Mouse (Mus musculus) hindbrain, embryonic 15.5 days (tissue): Measurements from ENCODE around the gene Alyref. TPM values are rescaled to one million over a fixed set of nuclear protein-coding genes. Genes with fewer than 3 reads are reported as not detected.
"Not testable (repeated sequence)": the region's sequence is repeated elsewhere in the genome, so short reads cannot be mapped to it uniquely, and the experiment has no call there.

Experiments used
- ATAC-seq: fragments of 200-750 bp; cut with Nextera tagmentation; 2 replicates; pipeline ENCODE4 v1.8.0; 2017; ENCODE audit warnings: low read depth, moderate number of reproducible peaks, moderate TSS enrichment; ENCODE audit not compliant: low FRiP score
- H3K27ac ChIP-seq: fragments of 300-500 bp; sonication (generic); replicated peaks from 2 replicates; pipeline ENCODE4 v1.5.1; 2015; ENCODE audit warnings: mild to moderate bottlenecking, inconsistent platforms
- H3K27me3 ChIP-seq: fragments of 300-500 bp; sonication (generic); 2 replicates; pipeline ENCODE4 v1.6.1; 2015; ENCODE audit warnings: control low read depth, inconsistent platforms
- H3K36me3 ChIP-seq: fragments of 300-500 bp; sonication (generic); 2 replicates; pipeline ENCODE4 v1.6.1; 2015; ENCODE audit warnings: control low read depth, inconsistent platforms
- H3K4me1 ChIP-seq: fragments of 300-500 bp; sonication (generic); replicated peaks from 2 replicates; pipeline ENCODE4 v1.6.1; 2015; ENCODE audit warnings: control low read depth, inconsistent platforms
- H3K4me2 ChIP-seq: fragments of 300-500 bp; sonication (generic); 2 replicates; pipeline ENCODE4 v1.6.1; 2015; ENCODE audit warnings: moderate library complexity, mild to moderate bottlenecking, inconsistent platforms
- H3K4me3 ChIP-seq: fragments of 300-500 bp; sonication (generic); 2 replicates; pipeline ENCODE4 v1.5.1; 2015; ENCODE audit warnings: mild to moderate bottlenecking, inconsistent platforms
- H3K9ac ChIP-seq: fragments of 300-500 bp; sonication (generic); 2 replicates; pipeline ENCODE4 v1.6.1; 2015; ENCODE audit warnings: inconsistent platforms
- H3K9me3 ChIP-seq: fragments of 300-500 bp; sonication (generic); 2 replicates; pipeline ENCODE4 v1.6.1; 2016; ENCODE audit warnings: control low read depth, inconsistent platforms
- WGBS: fragments of 180-500 bp; shearing (Covaris S2); methylation state at CpG from one replicate; pipeline ENCODE4 v1.1.7; 2015; 5-methylcytosine and 5-hydroxymethylcytosine counted together
- polyA plus RNA-seq: library from polyadenylated mRNA; unstranded; fragments of >200 nt; fragmentation: Nextera tagmentation; extraction: Ambion mirVana; gene quantifications from 2 replicates; pipeline ENCODE4 v1.2.1, GENCODE M21; 2015

Gene Alyref
- polyA plus RNA-seq, 1 experiment from 2014 or later, result 251 TPM

GRCm38 (mm10) chr11:120582982-120583293 lies 15.2 kb downstream of the Alyref start:
- WGBS, result 92% methylated on average over 2 of the region's 2 CpGs
- not testable (repeated sequence) for H3K27ac ChIP-seq, H3K9ac ChIP-seq, H3K27me3 ChIP-seq, H3K4me2 ChIP-seq, H3K9me3 ChIP-seq, ATAC-seq, H3K4me3 ChIP-seq
- Histone ChIP-seq H3K4me1 (peaks cover 34% of the 10 kb centered on the region), H3K36me3 (peaks cover 49% of the 10 kb centered on the region)

GRCm38 (mm10) chr11:120582268-120582981 lies 15.7 kb downstream of the Alyref start:
- Histone ChIP-seq H3K9ac (peak overlapping the region; percentile 97), H3K27ac (peak overlapping the region; percentile 96), H3K4me2 (peak overlapping the region; percentile 84), H3K9me3 (no peaks in the 10 kb centered on the region), H3K36me3 (peaks cover 50% of the 10 kb centered on the region), H3K4me3 (peak overlapping the region; percentile 76), H3K4me1 (peaks cover 34% of the 10 kb centered on the region), H3K27me3 (no peaks in the 10 kb centered on the region)
- WGBS, result 73% methylated on average over 8 of the region's 8 CpGs
- ATAC-seq, result no peak

GRCm38 (mm10) chr11:120581490-120582267 lies 16.5 kb downstream of the Alyref start, which contains the start of gene Arhgdia:
Arhgdia (minus strand) TSS chr11:120581624.
- Histone ChIP-seq H3K4me3 (peak within 1 kb of the TSS; percentile 76), H3K36me3 (peaks cover 44% of the 10 kb centered on the region), H3K4me1 (peaks cover 34% of the 10 kb centered on the region), H3K9me3 (no peaks in the 10 kb centered on the region), H3K27me3 (no peaks in the 10 kb centered on the region), H3K27ac (peak within 1 kb of the TSS; percentile 96), H3K9ac (peak within 1 kb of the TSS; percentile 97), H3K4me2 (peak within 1 kb of the TSS; percentile 84)
- peak; percentile 76 for ATAC-seq
- 2% methylated on average over 61 of the region's 75 CpGs for WGBS

GRCm38 (mm10) chr11:120580871-120581331 lies 17.3 kb downstream of the Alyref start:
- no peaks in the 10 kb centered on the region for H3K9me3 ChIP-seq
- H3K4me1 ChIP-seq, result peaks cover 34% of the 10 kb centered on the region
- H3K9ac ChIP-seq, result peak overlapping the region; percentile 97
- peak overlapping the region; percentile 76 for H3K4me3 ChIP-seq
- under 1% methylated on average over 44 of the region's 44 CpGs for WGBS
- ATAC-seq, result peak; percentile 42
- peak overlapping the region; percentile 96 for H3K27ac ChIP-seq
- H3K4me2 ChIP-seq, result peak overlapping the region; percentile 84
- no peaks in the 10 kb centered on the region for H3K27me3 ChIP-seq
- peaks cover 36% of the 10 kb centered on the region for H3K36me3 ChIP-seq

- no peak for ATAC-seq
- peak overlapping the region; percentile 76 for H3K4me3 ChIP-seq
- H3K9ac ChIP-seq, result peak overlapping the region; percentile 97
- WGBS, result 62% methylated on average over 7 of the region's 7 CpGs
- H3K4me2 ChIP-seq, result peak overlapping the region; percentile 84
- no peaks in the 10 kb centered on the region for H3K27me3 ChIP-seq
- peak overlapping the region; percentile 96 for H3K27ac ChIP-seq
- H3K9me3 ChIP-seq, result no peaks in the 10 kb centered on the region
- H3K4me1 ChIP-seq, result peaks cover 34% of the 10 kb centered on the region
- peaks cover 29% of the 10 kb centered on the region for H3K36me3 ChIP-seq
Measured at GRCm38 (mm10) chr11:120580190-120580589, 18.0 kb downstream of the Alyref start.

- Histone ChIP-seq H3K4me2 (peak overlapping the region; percentile 84), H3K27me3 (no peaks in the 10 kb centered on the region), H3K9ac (peak overlapping the region; percentile 97), H3K36me3 (peaks cover 24% of the 10 kb centered on the region), H3K9me3 (no peaks in the 10 kb centered on the region), H3K4me3 (peak overlapping the region; percentile 76), H3K27ac (0 out of 2 replicates have a peak overlapping the region, but pooled peaks have one; percentile 96), H3K4me1 (peaks cover 37% of the 10 kb centered on the region)
- WGBS, result 68% methylated on average over 15 of the region's 15 CpGs
- ATAC-seq, result no peak
Measured at GRCm38 (mm10) chr11:120579316-120580107, 18.7 kb downstream of the Alyref start.

- no peak overlapping the region for H3K9ac ChIP-seq
- no peak overlapping the region for H3K4me3 ChIP-seq
- H3K36me3 ChIP-seq, result peaks cover 24% of the 10 kb centered on the region
- no peaks in the 10 kb centered on the region for H3K9me3 ChIP-seq
- peaks cover 44% of the 10 kb centered on the region for H3K4me1 ChIP-seq
- 83% methylated on average over 11 of the region's 11 CpGs for WGBS
- H3K4me2 ChIP-seq, result no peak overlapping the region
- no peaks in the 10 kb centered on the region for H3K27me3 ChIP-seq
- no peak for ATAC-seq
- no peak overlapping the region for H3K27ac ChIP-seq
Measured at GRCm38 (mm10) chr11:120578694-120579243, 19.4 kb downstream of the Alyref start.

GRCm38 (mm10) chr11:120578024-120578693 lies 20.0 kb downstream of the Alyref start:
- WGBS, result 91% methylated on average over 10 of the region's 10 CpGs
- Histone ChIP-seq H3K36me3 (peaks cover 24% of the 10 kb centered on the region), H3K4me3 (no peak overlapping the region), H3K9ac (no peak overlapping the region), H3K4me1 (peaks cover 46% of the 10 kb centered on the region), H3K27me3 (no peaks in the 10 kb centered on the region), H3K27ac (no peak overlapping the region), H3K4me2 (no peak overlapping the region), H3K9me3 (no peaks in the 10 kb centered on the region)
- no peak for ATAC-seq

- H3K9me3 ChIP-seq, result no peaks in the 10 kb centered on the region
- H3K36me3 ChIP-seq, result peaks cover 24% of the 10 kb centered on the region
- H3K9ac ChIP-seq, result no peak overlapping the region
- no peak overlapping the region for H3K27ac ChIP-seq
- peaks cover 42% of the 10 kb centered on the region for H3K4me1 ChIP-seq
- no peaks in the 10 kb centered on the region for H3K27me3 ChIP-seq
- no peak overlapping the region for H3K4me2 ChIP-seq
- 84% methylated on average over 7 of the region's 7 CpGs for WGBS
- no peak overlapping the region for H3K4me3 ChIP-seq
- no peak for ATAC-seq
Measured at GRCm38 (mm10) chr11:120577211-120578023, 20.7 kb downstream of the Alyref start.

- Histone ChIP-seq H3K4me3 (no peak overlapping the region), H3K27me3 (no peaks in the 10 kb centered on the region), H3K9ac (no peak overlapping the region), H3K27ac (0 out of 2 replicates have a peak overlapping the region, but pooled peaks have one; percentile 17), H3K4me2 (no peak overlapping the region), H3K4me1 (peaks cover 41% of the 10 kb centered on the region), H3K36me3 (peaks cover 24% of the 10 kb centered on the region), H3K9me3 (no peaks in the 10 kb centered on the region)
- 87% methylated on average over 3 of the region's 3 CpGs for WGBS
- ATAC-seq, result no peak
Measured at GRCm38 (mm10) chr11:120576365-120576981, 21.7 kb downstream of the Alyref start.
